ENCODE assay signal across 18 mouse cellular contexts in the genomic region with DNA sequence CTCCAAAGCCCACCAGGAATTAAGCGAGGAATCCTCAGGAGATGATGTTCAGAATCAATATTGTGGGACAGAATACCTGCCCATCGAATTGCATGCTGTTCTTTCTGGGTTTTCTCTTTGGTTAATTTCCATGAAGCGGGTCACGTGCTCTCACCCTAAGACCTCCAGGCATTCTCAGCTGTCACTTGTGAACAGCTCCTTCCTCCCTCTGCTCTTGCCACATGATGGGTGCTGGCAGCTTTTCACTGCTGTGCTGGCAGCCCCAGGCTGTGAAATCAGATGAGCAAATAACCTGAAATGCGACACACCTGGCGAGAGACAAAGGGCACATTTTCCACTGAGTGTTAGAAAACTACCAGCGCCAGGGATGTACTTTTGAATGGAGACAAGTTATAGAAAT.
DNase-seq lines count a peak whose midpoint lies in the region; ATAC-seq and TF ChIP-seq lines count a peak whose summit lies in the region.
"Had no signal": no experiment of that assay in that cellular context is flagged by ENCODE, and none has a peak within 500 bp of the region (broad histone marks: within the 10 kb centered on the region; RNA-seq: fewer than 3 reads in every experiment).

No protein-coding gene starts in this region.

- H3K4me2 ChIP-seq in forebrain, embryonic 15.5 days (replicated peaks), result no peak overlapping the region
- H3K4me2 ChIP-seq in forebrain, embryonic 12.5 days, result no peak overlapping the region
- no peak overlapping the region for H3K4me2 ChIP-seq in limb, embryonic 14.5 days (replicated peaks; ENCODE audit: low read depth, low read length, severe bottlenecking)
- no peak overlapping the region for H3K4me2 ChIP-seq in embryonic facial prominence, embryonic 12.5 days (replicated peaks)
- H3K4me2 ChIP-seq: heart, embryonic 11.5 days; limb, embryonic 15.5 days; lung, embryonic 14.5 days; stomach, embryonic 15.5 days had no signal

- no peaks in the 10 kb centered on the region; the same call in 1 of the 2 replicates for H3K4me1 ChIP-seq in forebrain, embryonic 15.5 days
- no peaks in the 10 kb centered on the region for H3K4me1 ChIP-seq in forebrain, embryonic 12.5 days
- no peaks in the 10 kb centered on the region for H3K4me1 ChIP-seq in limb, embryonic 14.5 days (ENCODE audit: control insufficient read depth, insufficient read depth, low read length)
- no peaks in the 10 kb centered on the region for H3K4me1 ChIP-seq in limb, embryonic 10.5 days
- H3K4me1 ChIP-seq in embryonic facial prominence, embryonic 12.5 days, result peaks cover 4% of the 10 kb centered on the region; the same call in 1 of the 2 replicates
- H3K4me1 ChIP-seq: limb, embryonic 15.5 days; stomach, embryonic 15.5 days had no signal

- no peaks in the 10 kb centered on the region for H3K9me3 ChIP-seq in forebrain, embryonic 15.5 days
- no peaks in the 10 kb centered on the region for H3K9me3 ChIP-seq in forebrain, embryonic 12.5 days
- no peaks in the 10 kb centered on the region for H3K9me3 ChIP-seq in limb, embryonic 14.5 days (ENCODE audit: control insufficient read depth, low read length)
- H3K9me3 ChIP-seq in limb, embryonic 10.5 days (replicated peaks), result no peaks in the 10 kb centered on the region
- no peaks in the 10 kb centered on the region for H3K9me3 ChIP-seq in embryonic facial prominence, embryonic 12.5 days
- H3K9me3 ChIP-seq: limb, embryonic 15.5 days; stomach, embryonic 15.5 days had no signal

- TF ChIP-seq POLR2A in limb, embryonic 14.5 days (IDR thresholded peaks at IDR 0.05; ENCODE audit: borderline replicate concordance, extremely low read depth, insufficient read depth, insufficient read length), result no peak

- WGBS in forebrain, embryonic 15.5 days, result 69% methylated on average over 7 of the region's 7 CpGs
- 82% methylated on average over 7 of the region's 7 CpGs for WGBS in forebrain, embryonic 12.5 days
- WGBS in limb, embryonic 14.5 days, result 68% methylated on average over 7 of the region's 7 CpGs
- WGBS in limb, embryonic 10.5 days, result 82% methylated on average over 7 of the region's 7 CpGs
- 78% methylated on average over 7 of the region's 7 CpGs for WGBS in embryonic facial prominence, embryonic 12.5 days

- no peak for ATAC-seq in forebrain, embryonic 15.5 days (replicated peaks)
- no peak for ATAC-seq in forebrain, embryonic 12.5 days (ENCODE audit: low FRiP score)
- ATAC-seq in limb, embryonic 14.5 days (ENCODE audit: low FRiP score, low read depth), result no peak
- ATAC-seq in embryonic facial prominence, embryonic 12.5 days (ENCODE audit: insufficient number of reproducible peaks, insufficient read depth, low FRiP score, low TSS enrichment), result 0 out of 2 replicates have a peak, but pooled peaks have one; percentile 41

- DNase-seq in limb, embryonic 14.5 days (ENCODE audit: low spot score), result peak; percentile 8
- DNase-seq in limb, embryonic 10.5 days (ENCODE audit: low spot score), result no peak
- peak; percentile 13 for DNase-seq in gastrocnemius, postnatal 25 days
- DNase-seq in frontal cortex, postnatal 25 days (ENCODE audit: low spot score in 2 of 2), result no peak
- no peak for DNase-seq in spleen, adult 18-20 months
- DNase-seq: adrenal gland, postnatal 14 days; embryo, embryonic 11 days; kidney, adult 18-20 months; kidney, postnatal 4 days; lung, embryonic 14.5 days; right cerebral cortex, postnatal 4 days; thymus, postnatal 25 days had no signal

- no peaks in the 10 kb centered on the region for H3K36me3 ChIP-seq in forebrain, embryonic 15.5 days
- H3K36me3 ChIP-seq in forebrain, embryonic 12.5 days (replicated peaks), result no peaks in the 10 kb centered on the region
- H3K36me3 ChIP-seq in limb, embryonic 14.5 days (ENCODE audit: control insufficient read depth, insufficient read depth, low read length), result no peaks in the 10 kb centered on the region
- H3K36me3 ChIP-seq in limb, embryonic 10.5 days, result no peaks in the 10 kb centered on the region
- H3K36me3 ChIP-seq in embryonic facial prominence, embryonic 12.5 days, result no peaks in the 10 kb centered on the region
- H3K36me3 ChIP-seq: limb, embryonic 15.5 days; stomach, embryonic 15.5 days had no signal

- H3K27me3 ChIP-seq in forebrain, embryonic 15.5 days, result no peaks in the 10 kb centered on the region
- H3K27me3 ChIP-seq in forebrain, embryonic 12.5 days, result no peaks in the 10 kb centered on the region
- H3K27me3 ChIP-seq in limb, embryonic 14.5 days (ENCODE audit: control insufficient read depth, insufficient read depth, low read length), result no peaks in the 10 kb centered on the region
- H3K27me3 ChIP-seq in limb, embryonic 10.5 days (ENCODE audit: low read depth, poor library complexity, severe bottlenecking), result no peaks in the 10 kb centered on the region
- no peaks in the 10 kb centered on the region for H3K27me3 ChIP-seq in embryonic facial prominence, embryonic 12.5 days
- H3K27me3 ChIP-seq: limb, embryonic 15.5 days; stomach, embryonic 15.5 days had no signal

- H3K9ac ChIP-seq in forebrain, embryonic 15.5 days (replicated peaks), result no peak overlapping the region
- H3K9ac ChIP-seq in forebrain, embryonic 12.5 days, result no peak overlapping the region
- H3K9ac ChIP-seq in limb, embryonic 14.5 days (ENCODE audit: low read depth, low read length, severe bottlenecking), result no peak overlapping the region
- no peak overlapping the region for H3K9ac ChIP-seq in embryonic facial prominence, embryonic 12.5 days
- H3K9ac ChIP-seq: limb, embryonic 15.5 days; lung, embryonic 14.5 days; stomach, embryonic 15.5 days had no signal

- no peak overlapping the region for H3K4me3 ChIP-seq in forebrain, embryonic 15.5 days
- H3K4me3 ChIP-seq in forebrain, embryonic 12.5 days (replicated peaks), result no peak overlapping the region
- no peak overlapping the region for H3K4me3 ChIP-seq in limb, embryonic 14.5 days (replicated peaks; ENCODE audit: low read length)
- H3K4me3 ChIP-seq in limb, embryonic 10.5 days, result no peak overlapping the region
- no peak overlapping the region for H3K4me3 ChIP-seq in embryonic facial prominence, embryonic 12.5 days
- H3K4me3 ChIP-seq: limb, embryonic 15.5 days; stomach, embryonic 15.5 days had no signal

- peak overlapping the region; percentile 45; the same call in 1 of the 2 replicates for H3K27ac ChIP-seq in forebrain, embryonic 15.5 days (replicated peaks)
- H3K27ac ChIP-seq in forebrain, embryonic 12.5 days, result no peak overlapping the region
- H3K27ac ChIP-seq in limb, embryonic 14.5 days (replicated peaks; ENCODE audit: low read depth, low read length), result no peak overlapping the region
- no peak overlapping the region for H3K27ac ChIP-seq in limb, embryonic 10.5 days
- H3K27ac ChIP-seq in embryonic facial prominence, embryonic 12.5 days, result no peak overlapping the region
- H3K27ac ChIP-seq: limb, embryonic 15.5 days; stomach, embryonic 15.5 days had no signal

Comparison
In these comparisons a context has a peak if more than half of its experiments do, and no peak if none do; other contexts are left out.
1. DNase-seq: peak in limb, embryonic 14.5 days (single experiment) and gastrocnemius, postnatal 25 days (single experiment); none in limb, embryonic 10.5 days (single experiment), frontal cortex, postnatal 25 days (0 of 2) and spleen, adult 18-20 months (0 of 2).